Mouse (Mus musculus): ENCODE measurements around the gene Cdh13.

Cdh13 gene

GRCm38 (mm10) chr8:118384314-118384713, 100.8 kb downstream of the Cdh13 start:
- no peak for DNase-seq

DNA sequence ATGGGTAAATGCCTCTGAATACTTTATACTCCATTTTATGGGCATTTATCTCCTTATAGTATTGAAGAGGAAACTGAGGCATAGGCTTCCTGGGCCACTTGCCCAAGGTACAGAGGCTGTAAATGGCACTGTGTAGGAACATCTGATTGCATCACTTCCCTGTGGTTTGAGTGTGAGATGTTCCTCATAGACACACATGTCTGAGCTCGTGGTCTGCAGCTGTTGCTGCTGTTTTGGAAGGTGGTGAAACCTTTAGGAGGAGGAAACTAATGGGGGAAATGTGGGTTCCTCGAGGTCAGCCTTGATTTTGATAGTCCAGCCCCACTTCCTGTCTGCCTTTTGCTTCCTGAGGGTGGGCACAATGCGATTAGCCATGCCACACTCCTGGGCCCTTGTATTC, 105.9 kb downstream of the Cdh13 start:
- DNase-seq, result no peak

- DNase-seq, result peak; percentile 64
These were observed 110.5 kb downstream of the Cdh13 start for GRCm38 (mm10) chr8:118393909-118394650.

- DNase-seq, result peak; percentile 27
These were observed 111.6 kb downstream of the Cdh13 start for GRCm38 (mm10) chr8:118395178-118395577.

DNA sequence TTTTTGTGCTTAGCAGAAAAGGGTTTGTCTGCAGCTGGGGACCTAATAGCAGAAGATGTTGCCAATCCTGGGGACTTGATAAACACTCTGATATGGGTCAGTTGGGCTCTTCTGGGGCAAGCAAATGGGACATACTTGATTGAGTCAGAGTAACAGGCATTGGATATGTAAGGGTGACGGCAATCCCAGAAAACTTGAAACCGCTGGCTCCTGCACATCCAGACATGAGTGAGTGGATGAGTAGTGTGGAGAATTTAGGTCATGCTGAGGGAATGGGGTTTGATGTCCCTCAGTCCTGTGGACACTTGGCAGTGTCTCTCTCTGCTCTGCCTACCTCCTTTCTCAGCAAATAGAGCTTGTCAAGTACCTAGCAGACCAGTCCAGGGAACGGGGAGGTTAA, 121.3 kb downstream of the Cdh13 start:
- DNase-seq, result no peak

DNA sequence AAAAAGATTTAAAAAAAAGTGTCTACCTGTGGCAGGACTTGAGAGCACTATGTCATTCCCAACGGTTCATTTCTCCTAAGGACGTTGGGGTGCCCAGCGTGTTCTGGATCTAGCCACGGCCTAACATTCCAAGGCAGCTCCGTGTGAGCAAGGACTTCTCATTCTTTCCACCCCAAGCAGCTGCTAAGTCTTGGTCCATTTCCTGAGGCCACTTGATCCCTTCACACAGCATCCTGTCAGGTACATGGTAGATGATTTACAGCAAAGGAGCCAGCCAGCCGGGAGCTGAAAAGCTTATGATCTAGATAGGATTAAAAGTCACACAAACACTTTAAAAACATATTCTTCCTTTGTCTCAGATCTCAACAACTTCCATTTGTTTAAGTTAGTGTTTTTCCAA, 123.8 kb downstream of the Cdh13 start:
- peak; percentile 60 for DNase-seq

DNA sequence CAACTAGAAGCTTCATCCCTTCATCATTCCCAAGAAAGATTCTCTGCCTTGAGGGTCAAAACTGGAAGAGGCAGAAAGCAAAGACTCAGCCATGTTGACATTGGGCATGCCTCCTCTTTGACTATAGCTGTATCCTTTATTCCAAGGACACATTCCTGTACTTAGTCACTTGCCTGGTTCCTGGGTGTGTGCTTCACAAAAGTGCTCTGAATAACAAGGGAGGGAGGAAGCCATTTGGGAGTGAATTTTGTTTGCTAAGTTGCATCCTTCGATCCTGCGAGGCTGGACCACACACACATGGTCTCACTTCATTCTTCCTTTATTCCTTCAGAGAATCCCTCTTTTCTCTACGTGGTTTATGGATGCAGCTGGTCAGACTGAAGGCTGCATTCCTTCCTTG, 125.9 kb downstream of the Cdh13 start:
- DNase-seq, result no peak

GRCm38 (mm10) chr8:118410341-118410970, 126.9 kb downstream of the Cdh13 start:
- peak; percentile 3 for DNase-seq

- DNase-seq, result no peak
These were observed 132.1 kb downstream of the Cdh13 start for GRCm38 (mm10) chr8:118415672-118416071.

DNA sequence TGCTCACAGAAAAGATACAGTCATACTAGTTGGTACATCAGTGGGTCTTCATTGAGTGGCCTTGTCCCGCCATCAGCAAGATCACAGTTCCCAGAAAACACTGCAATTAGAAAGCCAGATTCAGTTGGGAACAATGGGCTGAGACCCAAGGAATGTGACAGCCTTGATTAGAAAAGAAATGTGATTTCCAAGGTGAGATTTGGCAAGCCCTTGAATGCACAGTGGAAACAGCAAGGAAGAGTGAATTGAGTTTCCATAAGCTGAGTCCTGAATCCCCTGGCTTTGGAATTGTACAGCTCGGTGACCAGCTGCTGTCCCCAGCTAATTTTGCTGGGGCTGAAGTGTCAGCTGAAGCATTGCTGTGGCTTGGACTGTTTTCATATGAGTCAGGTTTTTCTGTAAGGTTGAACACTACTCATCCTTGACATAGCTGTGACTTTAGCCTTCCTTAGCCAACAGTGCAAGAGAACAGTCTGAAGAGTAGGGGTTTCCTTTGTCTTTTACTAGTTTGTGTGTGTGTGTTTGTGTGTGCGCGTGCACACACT, 133.3 kb downstream of the Cdh13 start:
- no peak for DNase-seq

DNA sequence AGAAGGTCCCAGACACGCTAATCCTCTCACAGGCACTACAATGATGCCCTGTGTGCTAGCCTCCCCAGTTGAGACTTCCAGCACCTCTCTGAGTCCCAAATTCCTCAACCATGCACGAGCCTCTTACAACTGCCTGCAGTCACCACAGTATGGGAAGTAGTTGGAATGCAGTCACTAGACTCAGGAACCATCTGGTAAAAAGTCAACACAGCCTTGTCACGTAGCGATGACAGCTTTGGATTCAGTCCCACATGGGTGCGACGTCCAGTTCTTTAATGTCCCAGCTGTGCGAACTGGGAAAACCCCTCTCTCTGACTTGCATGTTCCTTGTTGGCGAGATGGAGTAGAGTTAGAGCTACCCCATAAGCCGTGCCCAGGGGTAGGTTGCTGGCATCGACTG, 139.1 kb downstream of the Cdh13 start:
- DNase-seq, result no peak

GRCm38 (mm10) chr8:118428941-118429340, 145.4 kb downstream of the Cdh13 start:
- DNase-seq, result no peak

- no peak for DNase-seq
These were observed 148.4 kb downstream of the Cdh13 start for GRCm38 (mm10) chr8:118431731-118432440.

- no peak for DNase-seq
These were observed 150.1 kb downstream of the Cdh13 start for GRCm38 (mm10) chr8:118433553-118434180.

DNA sequence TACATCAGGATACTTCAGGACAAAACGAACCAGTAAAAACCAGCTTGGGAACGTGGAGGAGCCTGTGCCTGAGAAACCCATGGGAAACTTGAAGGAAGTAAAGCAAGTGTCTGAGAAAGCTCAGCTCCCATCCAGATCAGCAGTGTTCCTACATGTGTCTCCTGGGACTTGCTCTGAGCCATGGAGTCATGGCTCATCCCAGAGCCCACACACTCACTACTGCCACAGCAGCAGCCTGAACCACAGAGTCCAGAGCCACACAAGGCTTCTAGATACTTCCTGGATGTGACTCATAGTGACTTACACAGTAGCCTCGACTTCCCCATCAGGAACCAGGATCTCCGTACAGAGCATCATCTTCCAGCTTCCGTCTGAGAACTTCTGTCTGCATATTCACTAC, 153.2 kb downstream of the Cdh13 start:
- DNase-seq, result no peak

DNA sequence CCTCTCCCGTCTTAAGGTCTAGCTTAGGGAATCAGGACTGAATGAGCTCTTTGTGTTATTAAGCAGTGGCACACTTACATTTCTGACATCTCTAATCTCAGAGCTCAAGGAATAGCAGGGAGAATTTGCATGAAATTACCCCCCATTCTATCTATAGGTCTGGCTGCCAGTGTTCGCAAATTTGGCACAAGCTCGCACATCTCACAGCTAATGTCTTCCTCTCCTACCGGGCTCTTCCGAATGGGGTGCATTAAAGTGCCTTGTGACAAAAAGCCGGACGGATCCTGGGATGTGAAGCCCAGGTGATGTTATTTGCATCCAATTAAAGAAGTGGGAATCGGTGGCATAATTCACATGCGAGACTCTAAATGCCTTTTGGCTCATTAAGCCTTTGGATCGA, 153.6 kb downstream of the Cdh13 start:
- no peak for DNase-seq

DNA sequence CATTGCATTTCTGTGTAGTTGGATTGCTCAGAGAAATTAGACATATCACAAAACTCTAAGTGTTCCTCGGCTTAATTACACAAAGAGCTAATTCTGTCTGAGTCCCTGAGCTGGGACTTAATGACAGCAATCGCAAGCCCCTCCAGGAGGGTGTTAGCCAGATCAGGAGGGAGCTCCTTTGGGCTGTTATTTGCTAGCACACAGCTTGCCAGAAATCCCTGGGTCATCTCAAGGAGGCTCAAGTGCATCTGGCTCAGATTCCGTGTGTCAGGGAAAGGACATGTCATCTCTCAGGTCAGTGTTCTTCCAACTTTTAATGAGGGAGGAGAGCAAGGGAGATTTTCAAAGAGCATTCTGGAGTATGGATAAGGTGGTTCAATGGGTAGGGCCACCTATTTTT, 154.3 kb downstream of the Cdh13 start:
- no peak for DNase-seq

DNA sequence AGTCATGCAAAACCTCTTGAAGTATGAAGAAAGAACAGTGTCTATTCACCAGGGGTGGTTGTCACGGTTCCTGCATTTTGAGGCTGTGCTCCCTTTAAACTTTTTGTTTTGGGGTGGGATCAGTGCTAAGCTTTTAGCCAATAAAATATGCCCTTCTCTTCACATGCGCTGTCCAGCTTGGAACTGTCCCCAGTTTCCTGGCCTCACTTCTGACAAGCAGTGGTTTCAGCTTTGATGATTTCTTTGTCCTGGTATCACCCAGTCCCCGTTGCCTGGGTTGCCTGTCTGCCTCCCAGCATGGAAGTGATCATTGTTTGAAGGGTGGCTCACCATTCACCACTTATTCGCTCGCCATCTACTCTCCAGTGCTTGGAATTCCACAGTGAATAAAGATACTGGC, 156.3 kb downstream of the Cdh13 start:
- no peak for DNase-seq

GRCm38 (mm10) chr8:118443361-118443760, 159.8 kb downstream of the Cdh13 start:
- DNase-seq, result peak; percentile 18

DNA sequence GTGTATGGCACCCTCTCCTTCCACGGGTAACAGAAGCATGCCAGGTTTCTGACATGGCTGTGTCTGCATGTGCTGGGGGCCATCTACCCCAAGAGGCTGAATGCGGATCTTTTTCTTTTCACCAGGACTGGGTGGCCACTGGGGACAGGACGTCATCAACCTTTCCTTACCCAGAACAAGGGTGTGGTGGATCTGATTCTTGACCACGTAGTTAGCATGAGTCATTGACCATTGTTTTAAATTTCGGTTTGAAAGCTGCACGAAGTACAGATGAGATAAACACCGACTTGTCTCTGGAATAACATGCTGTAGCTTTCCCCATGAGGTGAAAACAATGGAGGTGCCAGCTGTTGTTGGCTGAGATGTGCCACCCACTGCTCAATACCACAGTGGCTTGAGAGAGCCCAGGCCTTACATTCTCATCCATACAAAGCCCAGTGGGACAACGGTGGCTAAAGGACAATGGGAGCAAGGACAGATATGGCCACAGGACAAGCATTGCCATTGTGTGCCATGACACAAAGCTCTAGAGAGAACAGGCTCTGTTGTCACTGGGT, 161.2 kb downstream of the Cdh13 start:
- no peak for DNase-seq

DNA sequence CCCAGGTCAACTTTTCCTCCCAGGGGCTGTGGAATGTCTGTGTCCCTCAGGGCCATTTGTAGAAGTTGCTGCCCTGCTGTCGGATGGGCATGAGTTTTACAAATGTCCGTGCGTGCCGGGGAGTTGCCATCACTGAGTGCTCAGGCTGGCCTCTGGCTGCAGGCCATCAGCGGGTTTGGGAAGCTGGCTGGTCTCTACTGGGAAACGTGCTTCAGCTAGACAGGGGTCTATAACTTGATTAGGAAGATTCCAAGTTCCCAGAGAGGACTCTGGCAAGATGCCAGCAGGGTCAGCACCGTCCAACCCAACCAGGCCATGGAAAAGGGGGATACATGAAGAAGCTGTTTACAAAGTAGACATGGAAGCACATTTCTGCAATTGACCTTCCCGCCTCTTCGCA, 163.0 kb downstream of the Cdh13 start:
- DNase-seq, result peak; percentile 6

GRCm38 (mm10) chr8:118448011-118448410, 164.5 kb downstream of the Cdh13 start:
- DNase-seq, result no peak
